Mouse (Mus musculus): ENCODE data around the gene Tmem44. TPM values are rescaled to one million over a fixed set of nuclear protein-coding genes. Genes with fewer than 3 reads are reported as not detected.
A peak's percentile ranks its signal among the peaks of the same experiment; 100 is the strongest.

The Tmem44 gene
- polyA plus RNA-seq, 1 experiment from 2014 or later: 19.3 TPM

GRCm38 (mm10) chr16:30505311-30506031 is 45.2 kb downstream of the Tmem44 start:
- no peak overlapping the region for H3K27ac ChIP-seq
- H3K9me3 ChIP-seq (replicated peaks): no peaks in the 10 kb centered on the region
- 83% methylated on average over 11 of the region's 11 CpGs for WGBS
- H3K4me3 ChIP-seq: no peak overlapping the region
- no peak for ATAC-seq (replicated peaks; ENCODE audit: insufficient number of reproducible peaks, insufficient read depth, low FRiP score, low read depth)
- H3K9ac ChIP-seq: no peak overlapping the region
- H3K4me1 ChIP-seq (replicated peaks): peaks cover 32% of the 10 kb centered on the region
- H3K4me2 ChIP-seq: no peak overlapping the region
- H3K36me3 ChIP-seq: no peaks in the 10 kb centered on the region
- 0 out of 2 replicates have a peak, but pooled peaks cover 6% of the 10 kb centered on the region for H3K27me3 ChIP-seq

- no peak overlapping the region for H3K4me2 ChIP-seq
- 57% methylated on average over 4 of the region's 4 CpGs for WGBS
- ATAC-seq (replicated peaks; ENCODE audit: insufficient number of reproducible peaks, insufficient read depth, low FRiP score, low read depth): no peak
- H3K9me3 ChIP-seq (replicated peaks): no peaks in the 10 kb centered on the region
- H3K36me3 ChIP-seq: no peaks in the 10 kb centered on the region
- no peak overlapping the region for H3K4me3 ChIP-seq
- H3K4me1 ChIP-seq (replicated peaks): peaks cover 26% of the 10 kb centered on the region
- H3K27ac ChIP-seq: no peak overlapping the region
- 0 out of 2 replicates have a peak, but pooled peaks cover 6% of the 10 kb centered on the region for H3K27me3 ChIP-seq
- no peak overlapping the region for H3K9ac ChIP-seq
Measured at GRCm38 (mm10) chr16:30504856-30505255, 45.8 kb downstream of the Tmem44 start.

GRCm38 (mm10) chr16:30503958-30504357 is 46.7 kb downstream of the Tmem44 start:
- Histone ChIP-seq H3K9ac (no peak overlapping the region), H3K36me3 (no peaks in the 10 kb centered on the region), H3K4me1 (replicated peaks) (peaks cover 33% of the 10 kb centered on the region), H3K9me3 (replicated peaks) (no peaks in the 10 kb centered on the region), H3K4me3 (no peak overlapping the region), H3K27me3 (0 out of 2 replicates have a peak, but pooled peaks cover 6% of the 10 kb centered on the region), H3K27ac (no peak overlapping the region; the same call in 1 of the 2 replicates), H3K4me2 (no peak overlapping the region)
- no peak for ATAC-seq (replicated peaks; ENCODE audit: insufficient number of reproducible peaks, insufficient read depth, low FRiP score, low read depth)
- 13% methylated on average over 15 of the region's 15 CpGs for WGBS

- H3K36me3 ChIP-seq: no peaks in the 10 kb centered on the region
- 8% methylated on average over 25 of the region's 25 CpGs for WGBS
- H3K27ac ChIP-seq: peak overlapping the region; percentile 38
- peak; percentile 54 for ATAC-seq (replicated peaks; ENCODE audit: insufficient number of reproducible peaks, insufficient read depth, low FRiP score, low read depth)
- peaks cover 32% of the 10 kb centered on the region for H3K4me1 ChIP-seq (replicated peaks)
- 0 out of 2 replicates have a peak overlapping the region, but pooled peaks have one; percentile 33 for H3K9ac ChIP-seq
- no peaks in the 10 kb centered on the region for H3K9me3 ChIP-seq (replicated peaks)
- H3K4me2 ChIP-seq: peak overlapping the region; percentile 60
- 0 out of 2 replicates have a peak, but pooled peaks cover 6% of the 10 kb centered on the region for H3K27me3 ChIP-seq
- H3K4me3 ChIP-seq: peak overlapping the region; percentile 29
Measured at GRCm38 (mm10) chr16:30502221-30502891, 48.3 kb downstream of the Tmem44 start.

GRCm38 (mm10) chr16:30501621-30502020 is 49.0 kb downstream of the Tmem44 start:
- WGBS: 52% methylated on average over 5 of the region's 5 CpGs
- no peak overlapping the region for H3K4me3 ChIP-seq
- no peak overlapping the region for H3K4me2 ChIP-seq
- H3K4me1 ChIP-seq (replicated peaks): peaks cover 24% of the 10 kb centered on the region
- no peaks in the 10 kb centered on the region for H3K9me3 ChIP-seq (replicated peaks)
- no peak for ATAC-seq (replicated peaks; ENCODE audit: insufficient number of reproducible peaks, insufficient read depth, low FRiP score, low read depth)
- H3K9ac ChIP-seq: no peak overlapping the region
- no peaks in the 10 kb centered on the region for H3K36me3 ChIP-seq
- H3K27ac ChIP-seq: peak overlapping the region; percentile 38; the same call in 1 of the 2 replicates
- 0 out of 2 replicates have a peak, but pooled peaks cover 6% of the 10 kb centered on the region for H3K27me3 ChIP-seq

GRCm38 (mm10) chr16:30500223-30500622 is 50.4 kb downstream of the Tmem44 start:
- Histone ChIP-seq H3K9me3 (replicated peaks) (no peaks in the 10 kb centered on the region), H3K4me2 (no peak overlapping the region), H3K27ac (no peak overlapping the region), H3K4me3 (no peak overlapping the region), H3K4me1 (replicated peaks) (peaks cover 23% of the 10 kb centered on the region), H3K27me3 (0 out of 2 replicates have a peak, but pooled peaks cover 6% of the 10 kb centered on the region), H3K36me3 (no peaks in the 10 kb centered on the region), H3K9ac (no peak overlapping the region)
- ATAC-seq (replicated peaks; ENCODE audit: insufficient number of reproducible peaks, insufficient read depth, low FRiP score, low read depth): no peak
- WGBS: 83% methylated on average over 7 of the region's 7 CpGs

GRCm38 (mm10) chr16:30499126-30499857 is 51.4 kb downstream of the Tmem44 start:
- Histone ChIP-seq H3K4me2 (peak overlapping the region; percentile 42), H3K9me3 (replicated peaks) (no peaks in the 10 kb centered on the region), H3K36me3 (no peaks in the 10 kb centered on the region), H3K27me3 (0 out of 2 replicates have a peak, but pooled peaks cover 3% of the 10 kb centered on the region), H3K9ac (no peak overlapping the region), H3K4me3 (no peak overlapping the region), H3K4me1 (replicated peaks) (peaks cover 23% of the 10 kb centered on the region), H3K27ac (0 out of 2 replicates have a peak overlapping the region, but pooled peaks have one; percentile 25)
- ATAC-seq (replicated peaks; ENCODE audit: insufficient number of reproducible peaks, insufficient read depth, low FRiP score, low read depth): no peak
- 24% methylated on average over 16 of the region's 16 CpGs for WGBS

- H3K4me2 ChIP-seq: no peak overlapping the region
- 0 out of 2 replicates have a peak, but pooled peaks cover 3% of the 10 kb centered on the region for H3K27me3 ChIP-seq
- H3K9me3 ChIP-seq (replicated peaks): no peaks in the 10 kb centered on the region
- 79% methylated on average over 5 of the region's 5 CpGs for WGBS
- peaks cover 16% of the 10 kb centered on the region for H3K4me1 ChIP-seq (replicated peaks)
- no peak overlapping the region for H3K4me3 ChIP-seq
- no peak overlapping the region for H3K27ac ChIP-seq
- no peak for ATAC-seq (replicated peaks; ENCODE audit: insufficient number of reproducible peaks, insufficient read depth, low FRiP score, low read depth)
- H3K36me3 ChIP-seq: no peaks in the 10 kb centered on the region
- H3K9ac ChIP-seq: no peak overlapping the region
Measured at GRCm38 (mm10) chr16:30497307-30497706, 53.3 kb downstream of the Tmem44 start.

- no peak overlapping the region for H3K4me3 ChIP-seq
- 0 out of 2 replicates have a peak, but pooled peaks cover 3% of the 10 kb centered on the region for H3K27me3 ChIP-seq
- H3K27ac ChIP-seq: no peak overlapping the region
- H3K9me3 ChIP-seq (replicated peaks): no peaks in the 10 kb centered on the region
- H3K4me1 ChIP-seq (replicated peaks): peaks cover 11% of the 10 kb centered on the region
- no peaks in the 10 kb centered on the region for H3K36me3 ChIP-seq
- H3K4me2 ChIP-seq: no peak overlapping the region
- ATAC-seq (replicated peaks; ENCODE audit: insufficient number of reproducible peaks, insufficient read depth, low FRiP score, low read depth): no peak
- no peak overlapping the region for H3K9ac ChIP-seq
- WGBS: 85% methylated on average over 6 of the region's 6 CpGs
Measured at GRCm38 (mm10) chr16:30494883-30495282, 55.8 kb downstream of the Tmem44 start.

- ATAC-seq (replicated peaks; ENCODE audit: insufficient number of reproducible peaks, insufficient read depth, low FRiP score, low read depth): no peak
- WGBS: 47% methylated on average over 4 of the region's 4 CpGs
- Histone ChIP-seq H3K27ac (no peak overlapping the region), H3K9me3 (replicated peaks) (no peaks in the 10 kb centered on the region), H3K4me1 (replicated peaks) (0 out of 2 replicates have a peak, but pooled peaks cover 3% of the 10 kb centered on the region), H3K36me3 (no peaks in the 10 kb centered on the region), H3K9ac (no peak overlapping the region), H3K4me2 (no peak overlapping the region), H3K4me3 (no peak overlapping the region), H3K27me3 (0 out of 2 replicates have a peak, but pooled peaks cover 3% of the 10 kb centered on the region)
Measured at GRCm38 (mm10) chr16:30491742-30492141, 58.9 kb downstream of the Tmem44 start.

GRCm38 (mm10) chr16:30490791-30491190 is 59.9 kb downstream of the Tmem44 start:
- 0 out of 2 replicates have a peak, but pooled peaks cover 3% of the 10 kb centered on the region for H3K27me3 ChIP-seq
- H3K4me1 ChIP-seq (replicated peaks): 0 out of 2 replicates have a peak, but pooled peaks cover 3% of the 10 kb centered on the region
- no peak overlapping the region for H3K9ac ChIP-seq
- H3K4me3 ChIP-seq: no peak overlapping the region
- no peak overlapping the region for H3K4me2 ChIP-seq
- no peak overlapping the region for H3K27ac ChIP-seq
- H3K9me3 ChIP-seq (replicated peaks): no peaks in the 10 kb centered on the region
- 47% methylated on average over 2 of the region's 2 CpGs for WGBS
- no peaks in the 10 kb centered on the region for H3K36me3 ChIP-seq
- no peak for ATAC-seq (replicated peaks; ENCODE audit: insufficient number of reproducible peaks, insufficient read depth, low FRiP score, low read depth)
